Mouse (Mus musculus): ENCODE data around the gene Slc30a3. TPM values are rescaled to one million over a fixed set of nuclear protein-coding genes. Genes with fewer than 3 reads are reported as not detected.

Slc30a3 gene
- polyA plus RNA-seq, 1 experiment from 2014 or later = 0.12 TPM

DNA sequence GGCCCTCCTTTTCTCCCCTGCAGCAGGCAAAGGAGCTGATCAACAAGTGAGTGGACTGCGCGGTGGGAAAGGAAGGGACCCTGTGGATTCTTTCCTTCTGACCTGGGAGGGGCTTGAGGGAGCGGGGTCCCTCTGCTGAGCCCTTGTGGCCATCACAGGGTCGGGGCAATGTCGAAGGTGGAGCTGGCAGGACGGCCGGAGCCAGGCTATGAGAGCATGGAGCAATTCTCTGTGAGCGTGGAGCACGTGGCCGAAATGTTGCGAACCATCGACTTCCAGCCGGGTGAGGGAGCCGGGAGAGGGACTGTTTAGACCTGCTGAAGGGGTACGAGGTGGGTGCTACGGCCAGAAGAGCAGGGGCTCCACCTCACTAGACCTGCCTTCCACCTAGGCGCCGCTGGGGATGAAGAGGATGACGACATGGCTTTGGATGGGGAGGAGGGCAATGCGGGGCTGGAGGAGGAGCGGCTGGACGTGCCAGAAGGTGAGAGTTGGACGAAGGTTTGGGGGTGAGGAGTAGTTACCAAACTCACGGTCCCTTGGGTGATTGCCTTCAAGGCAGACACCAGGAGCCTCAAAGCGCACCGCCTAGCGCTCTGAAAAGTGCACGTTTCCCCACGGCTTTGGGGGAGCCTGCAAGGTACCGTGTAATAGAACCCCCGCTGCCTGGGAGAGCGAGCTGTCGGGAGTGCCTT lies 28.8 kb upstream of the Slc30a3 start:
- Histone ChIP-seq H3K27ac (ENCODE audit: low read length) (no peak overlapping the region), H3K9me3 (ENCODE audit: control insufficient read depth, low read length) (no peaks in the 10 kb centered on the region), H3K4me2 (ENCODE audit: low read depth, low read length) (no peak overlapping the region), H3K4me1 (ENCODE audit: control insufficient read depth, insufficient read depth, low read length) (no peaks in the 10 kb centered on the region; the same call in 1 of the 2 replicates), H3K27me3 (replicated peaks; ENCODE audit: control insufficient read depth, insufficient read depth, low read length) (peaks cover 41% of the 10 kb centered on the region), H3K9ac (ENCODE audit: low read depth, low read length) (no peak overlapping the region), H3K36me3 (ENCODE audit: control insufficient read depth, insufficient read depth, low read length) (peaks cover 4% of the 10 kb centered on the region; the same call in 1 of the 2 replicates), H3K4me3 (ENCODE audit: low read length) (no peak overlapping the region)
- ATAC-seq = no peak
- WGBS = under 1% methylated on average over 33 of the region's 33 CpGs

DNA sequence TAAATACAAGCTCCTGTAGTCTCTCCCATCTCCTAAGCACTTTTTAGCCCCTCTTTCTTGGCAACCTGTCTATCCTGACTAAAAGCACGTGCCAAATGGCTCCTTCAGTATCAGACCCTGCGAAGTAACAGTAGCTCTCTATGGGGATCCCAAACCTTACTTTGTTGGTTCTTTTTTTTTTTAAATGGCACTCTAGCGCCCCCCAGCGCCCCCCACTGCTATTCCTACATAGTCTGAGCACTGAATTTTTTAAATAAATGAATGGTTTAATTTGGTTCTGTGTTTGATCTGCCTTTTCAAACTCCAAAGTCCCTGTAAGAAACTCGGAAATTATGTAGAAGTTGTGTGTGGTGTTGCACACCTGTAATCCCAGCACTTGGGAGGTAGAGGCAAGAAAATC lies 18.0 kb upstream of the Slc30a3 start:
- no peak overlapping the region for H3K4me3 ChIP-seq (ENCODE audit: low read length)
- ATAC-seq = no peak
- H3K9me3 ChIP-seq (ENCODE audit: control insufficient read depth, low read length) = no peaks in the 10 kb centered on the region
- WGBS = 41% methylated on average over 5 of the region's 5 CpGs
- H3K36me3 ChIP-seq (ENCODE audit: control insufficient read depth, insufficient read depth, low read length) = no peaks in the 10 kb centered on the region
- H3K4me1 ChIP-seq (ENCODE audit: control insufficient read depth, insufficient read depth, low read length) = no peaks in the 10 kb centered on the region
- no peak overlapping the region for H3K27ac ChIP-seq (ENCODE audit: low read length)
- H3K9ac ChIP-seq (ENCODE audit: low read depth, low read length) = no peak overlapping the region
- H3K4me2 ChIP-seq (ENCODE audit: low read depth, low read length) = no peak overlapping the region
- no peaks in the 10 kb centered on the region for H3K27me3 ChIP-seq (replicated peaks; ENCODE audit: control insufficient read depth, insufficient read depth, low read length)

DNA sequence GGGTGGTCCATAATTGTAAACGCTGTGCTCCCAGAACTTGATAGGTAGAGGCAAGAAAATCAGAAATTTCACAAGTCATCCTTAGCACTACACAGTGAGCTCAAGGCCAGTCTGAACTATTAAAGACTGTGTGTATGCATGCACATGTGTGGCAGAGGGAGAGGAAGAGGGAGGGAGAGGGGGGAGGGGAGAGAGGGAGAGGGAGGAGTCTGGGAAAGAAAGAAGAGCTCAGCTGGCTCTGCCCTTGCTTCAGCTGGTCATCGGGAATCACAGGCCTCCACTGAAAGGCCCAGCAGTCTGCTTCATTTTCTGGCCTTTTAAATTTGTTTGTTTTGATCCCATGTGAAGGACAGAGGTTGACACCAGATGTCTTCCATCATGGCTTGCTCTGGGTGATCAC lies 15.4 kb upstream of the Slc30a3 start:
- no peak for ATAC-seq
- Histone ChIP-seq H3K4me3 (ENCODE audit: low read length) (no peak overlapping the region), H3K9ac (ENCODE audit: low read depth, low read length) (no peak overlapping the region), H3K4me2 (ENCODE audit: low read depth, low read length) (no peak overlapping the region), H3K36me3 (ENCODE audit: control insufficient read depth, insufficient read depth, low read length) (no peaks in the 10 kb centered on the region), H3K27ac (ENCODE audit: low read length) (no peak overlapping the region), H3K9me3 (ENCODE audit: control insufficient read depth, low read length) (no peaks in the 10 kb centered on the region), H3K4me1 (ENCODE audit: control insufficient read depth, insufficient read depth, low read length) (no peaks in the 10 kb centered on the region), H3K27me3 (replicated peaks; ENCODE audit: control insufficient read depth, insufficient read depth, low read length) (no peaks in the 10 kb centered on the region)
- 47% methylated on average over 2 of the region's 2 CpGs for WGBS

DNA sequence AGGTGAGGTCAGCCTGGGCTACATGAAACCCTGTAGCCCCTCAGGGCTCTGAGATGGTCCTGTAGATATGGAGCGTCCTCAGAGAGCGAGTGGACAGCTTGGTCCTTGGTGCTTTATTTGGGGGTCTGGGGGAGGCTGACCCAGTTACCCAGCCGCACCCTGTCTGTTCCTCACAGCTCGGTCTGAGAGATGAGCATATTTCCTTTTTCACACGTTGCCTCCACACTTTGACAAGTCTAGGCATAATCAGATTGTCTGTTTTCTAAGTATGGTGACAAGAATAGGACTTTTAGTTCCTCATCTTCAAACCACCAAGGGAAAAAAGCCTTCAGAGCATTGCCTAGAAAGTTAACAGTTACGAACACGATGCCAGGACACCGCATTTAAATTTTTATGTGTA lies 13.1 kb upstream of the Slc30a3 start:
- Histone ChIP-seq H3K9ac (ENCODE audit: low read depth, low read length) (no peak overlapping the region), H3K4me1 (ENCODE audit: control insufficient read depth, insufficient read depth, low read length) (no peaks in the 10 kb centered on the region), H3K27me3 (replicated peaks; ENCODE audit: control insufficient read depth, insufficient read depth, low read length) (0 out of 2 replicates have a peak, but pooled peaks cover 3% of the 10 kb centered on the region), H3K27ac (ENCODE audit: low read length) (no peak overlapping the region), H3K36me3 (ENCODE audit: control insufficient read depth, insufficient read depth, low read length) (no peaks in the 10 kb centered on the region), H3K4me3 (ENCODE audit: low read length) (no peak overlapping the region), H3K4me2 (ENCODE audit: low read depth, low read length) (no peak overlapping the region), H3K9me3 (ENCODE audit: control insufficient read depth, low read length) (no peaks in the 10 kb centered on the region)
- ATAC-seq = no peak
- WGBS = 81% methylated on average over 8 of the region's 8 CpGs

DNA sequence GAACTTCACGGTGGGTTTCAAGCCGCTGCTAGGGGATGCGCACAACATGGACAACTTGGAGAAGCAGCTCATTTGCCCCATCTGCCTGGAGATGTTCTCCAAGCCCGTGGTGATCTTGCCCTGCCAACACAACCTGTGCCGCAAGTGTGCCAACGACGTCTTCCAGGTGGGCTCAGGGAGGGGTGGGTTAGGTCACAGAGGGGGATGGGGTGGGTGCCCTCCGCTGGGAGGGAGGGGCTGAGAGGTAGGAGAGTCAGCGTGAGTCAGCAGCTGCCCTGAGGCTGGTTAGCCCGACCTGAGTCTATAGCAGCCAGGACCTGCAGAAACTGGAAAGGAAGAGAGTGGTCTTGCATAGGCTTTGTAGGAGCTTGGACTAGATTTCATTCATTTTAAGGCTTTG lies 8.9 kb upstream of the Slc30a3 start:
- ATAC-seq = no peak
- no peak overlapping the region for H3K27ac ChIP-seq (ENCODE audit: low read length)
- H3K4me1 ChIP-seq (ENCODE audit: control insufficient read depth, insufficient read depth, low read length) = no peaks in the 10 kb centered on the region
- no peak overlapping the region for H3K9ac ChIP-seq (ENCODE audit: low read depth, low read length)
- peaks cover 4% of the 10 kb centered on the region; the same call in 1 of the 2 replicates for H3K9me3 ChIP-seq (ENCODE audit: control insufficient read depth, low read length)
- H3K4me3 ChIP-seq (ENCODE audit: low read length) = no peak overlapping the region
- no peaks in the 10 kb centered on the region for H3K36me3 ChIP-seq (ENCODE audit: control insufficient read depth, insufficient read depth, low read length)
- 31% methylated on average over 10 of the region's 10 CpGs for WGBS
- 0 out of 2 replicates have a peak, but pooled peaks cover 3% of the 10 kb centered on the region for H3K27me3 ChIP-seq (replicated peaks; ENCODE audit: control insufficient read depth, insufficient read depth, low read length)
- no peak overlapping the region for H3K4me2 ChIP-seq (ENCODE audit: low read depth, low read length)

DNA sequence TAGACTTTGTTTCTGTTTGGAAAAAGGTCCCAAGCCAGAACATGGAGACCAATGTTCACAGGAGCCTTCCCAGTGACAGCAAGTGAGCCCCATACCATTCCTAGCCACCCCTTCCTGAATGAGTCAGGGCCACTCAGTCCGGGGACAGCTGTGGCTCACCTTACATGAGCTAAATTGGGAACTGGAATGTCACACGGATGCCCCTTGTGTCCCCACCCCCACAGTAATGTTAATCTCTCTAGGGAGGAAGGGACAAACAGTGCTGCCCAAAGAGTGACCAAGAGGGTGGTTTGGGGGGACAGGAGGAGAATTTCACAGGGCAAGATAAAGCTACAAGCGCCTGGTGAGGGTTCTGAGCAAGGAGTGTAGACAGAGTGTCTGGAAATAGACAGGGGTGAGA lies 8.3 kb upstream of the Slc30a3 start, which contains the start of gene Trim54:
Gene Trim54 (plus strand): TSS at position 359 of the 400 bp plus-strand sequence.
- H3K36me3 ChIP-seq (ENCODE audit: control insufficient read depth, insufficient read depth, low read length) = no peaks in the 10 kb centered on the region
- H3K9me3 ChIP-seq (ENCODE audit: control insufficient read depth, low read length) = peaks cover 4% of the 10 kb centered on the region; the same call in 1 of the 2 replicates
- no peak within 1 kb of the TSS for H3K4me2 ChIP-seq (ENCODE audit: low read depth, low read length)
- no peak within 1 kb of the TSS for H3K4me3 ChIP-seq (ENCODE audit: low read length)
- no peak within 1 kb of the TSS for H3K9ac ChIP-seq (ENCODE audit: low read depth, low read length)
- no peak within 1 kb of the TSS for H3K27ac ChIP-seq (ENCODE audit: low read length)
- no peak for ATAC-seq
- no peaks in the 10 kb centered on the region for H3K4me1 ChIP-seq (ENCODE audit: control insufficient read depth, insufficient read depth, low read length)
- 0 out of 2 replicates have a peak, but pooled peaks cover 3% of the 10 kb centered on the region for H3K27me3 ChIP-seq (replicated peaks; ENCODE audit: control insufficient read depth, insufficient read depth, low read length)
- 28% methylated on average over 3 of the region's 3 CpGs for WGBS

DNA sequence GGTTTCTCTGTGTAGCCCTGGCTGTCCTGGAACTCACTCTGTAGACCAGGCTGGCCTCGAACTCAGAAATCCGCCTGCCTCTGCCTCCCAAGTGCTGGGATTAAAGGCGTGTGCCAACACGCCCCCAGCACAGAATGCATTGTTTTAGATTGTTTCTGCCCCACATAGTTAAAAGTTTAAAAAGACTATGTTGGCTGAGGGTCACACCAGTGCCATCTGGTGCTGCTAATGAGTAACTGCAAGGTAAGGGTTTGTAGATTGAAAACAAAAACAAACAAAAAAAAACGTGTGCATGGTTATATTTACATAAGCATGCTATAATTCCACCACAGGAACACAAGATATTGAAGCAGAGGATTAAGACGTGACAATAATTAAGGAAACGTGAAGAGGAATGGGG lies 2.7 kb upstream of the Slc30a3 start:
- Histone ChIP-seq H3K4me1 (ENCODE audit: control insufficient read depth, insufficient read depth, low read length) (no peaks in the 10 kb centered on the region), H3K9ac (ENCODE audit: low read depth, low read length) (no peak overlapping the region), H3K9me3 (ENCODE audit: control insufficient read depth, low read length) (peaks cover 4% of the 10 kb centered on the region; the same call in 1 of the 2 replicates), H3K27ac (ENCODE audit: low read length) (no peak overlapping the region), H3K4me2 (ENCODE audit: low read depth, low read length) (no peak overlapping the region), H3K36me3 (ENCODE audit: control insufficient read depth, insufficient read depth, low read length) (no peaks in the 10 kb centered on the region), H3K4me3 (ENCODE audit: low read length) (no peak overlapping the region), H3K27me3 (replicated peaks; ENCODE audit: control insufficient read depth, insufficient read depth, low read length) (no peaks in the 10 kb centered on the region)
- no peak for ATAC-seq
- 31% methylated on average over 7 of the region's 7 CpGs for WGBS

DNA sequence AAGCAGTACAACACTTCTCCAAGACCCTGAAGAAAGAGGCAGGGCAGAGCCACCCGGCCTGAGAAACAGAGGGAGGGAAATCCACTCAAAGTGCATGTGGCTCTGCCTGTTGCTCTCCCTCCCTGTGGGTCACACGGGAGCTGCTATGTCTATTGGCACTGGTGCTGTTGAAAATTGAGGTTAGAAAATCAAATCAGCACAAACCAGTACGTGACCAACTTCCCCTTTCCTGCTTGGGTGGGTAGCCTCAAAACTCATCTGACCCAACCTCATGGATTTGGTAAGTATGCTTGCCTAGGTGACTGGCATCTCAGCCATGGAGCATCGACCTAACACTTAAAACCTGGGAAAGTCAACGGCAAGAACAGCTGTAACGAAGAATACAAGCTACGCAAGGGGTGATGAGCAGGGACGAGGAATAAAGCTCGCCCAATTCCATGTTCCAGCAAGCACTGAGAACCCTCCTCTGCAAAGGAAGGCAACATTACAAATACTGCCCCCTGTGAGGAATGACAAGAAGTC lies 2.2 kb downstream of the Slc30a3 start, which contains the start of gene Dnajc5g:
Gene Dnajc5g (plus strand): TSS at position 472 of the 522 bp plus-strand sequence.
- Histone ChIP-seq H3K4me3 (ENCODE audit: low read length) (no peak within 1 kb of the TSS), H3K9ac (ENCODE audit: low read depth, low read length) (no peak within 1 kb of the TSS), H3K4me1 (ENCODE audit: control insufficient read depth, insufficient read depth, low read length) (no peaks in the 10 kb centered on the region), H3K36me3 (ENCODE audit: control insufficient read depth, insufficient read depth, low read length) (no peaks in the 10 kb centered on the region), H3K27me3 (replicated peaks; ENCODE audit: control insufficient read depth, insufficient read depth, low read length) (no peaks in the 10 kb centered on the region; the same call in 1 of the 2 replicates), H3K9me3 (ENCODE audit: control insufficient read depth, low read length) (no peaks in the 10 kb centered on the region), H3K27ac (ENCODE audit: low read length) (no peak within 1 kb of the TSS), H3K4me2 (ENCODE audit: low read depth, low read length) (no peak within 1 kb of the TSS)
- WGBS = 87% methylated on average over 9 of the region's 9 CpGs
- no peak for ATAC-seq

DNA sequence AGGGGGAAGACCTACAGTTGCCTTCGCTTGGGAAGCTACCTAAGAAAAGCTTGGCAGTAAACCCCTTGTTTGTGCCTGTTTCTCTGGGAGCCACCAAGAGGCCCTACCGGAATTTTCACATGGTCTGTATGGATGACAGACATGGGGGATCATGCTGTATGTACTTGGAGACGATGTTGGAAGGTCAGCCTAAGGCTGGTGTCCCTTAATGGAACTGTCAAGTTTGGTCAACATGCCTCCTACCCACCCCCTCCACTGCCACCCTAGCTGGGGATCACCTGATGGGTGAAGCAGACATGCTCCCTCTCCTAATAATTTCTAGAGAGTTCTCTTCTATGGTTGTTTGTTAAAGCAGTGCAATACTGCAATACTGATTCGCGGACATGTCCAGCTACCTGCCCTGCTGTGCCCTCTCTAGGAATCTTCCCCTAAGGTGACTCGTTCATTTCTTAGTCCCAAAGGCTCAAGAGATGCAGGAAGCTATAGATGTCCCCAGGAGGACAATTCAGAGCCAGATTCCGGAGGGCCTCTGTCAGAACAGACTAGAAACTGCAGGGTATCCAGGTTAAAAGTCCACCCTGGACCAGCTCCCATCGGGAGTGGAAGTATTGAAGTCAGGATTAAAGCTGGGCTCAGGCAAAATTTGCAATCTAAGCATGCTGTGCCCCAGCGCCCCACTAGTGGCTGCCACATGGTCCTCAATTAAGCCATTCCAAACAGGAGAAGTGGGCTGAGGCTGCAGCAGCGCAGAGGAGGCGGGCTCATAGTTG lies 12.1 kb downstream of the Slc30a3 start:
- Histone ChIP-seq H3K27ac (ENCODE audit: low read length) (no peak overlapping the region), H3K36me3 (ENCODE audit: control insufficient read depth, insufficient read depth, low read length) (no peaks in the 10 kb centered on the region; the same call in 1 of the 2 replicates), H3K9me3 (ENCODE audit: control insufficient read depth, low read length) (no peaks in the 10 kb centered on the region), H3K4me3 (ENCODE audit: low read length) (peak overlapping the region; percentile 37), H3K4me1 (ENCODE audit: control insufficient read depth, insufficient read depth, low read length) (peaks cover 31% of the 10 kb centered on the region), H3K9ac (ENCODE audit: low read depth, low read length) (0 out of 2 replicates have a peak overlapping the region, but pooled peaks have one; percentile 2), H3K27me3 (replicated peaks; ENCODE audit: control insufficient read depth, insufficient read depth, low read length) (peaks cover 77% of the 10 kb centered on the region), H3K4me2 (ENCODE audit: low read depth, low read length) (peak overlapping the region; percentile 88)
- no peak for ATAC-seq
- WGBS = 28% methylated on average over 11 of the region's 11 CpGs
